Mouse (Mus musculus) neural tube, embryonic 13.5 days (tissue): ENCODE measurements around the gene Scgb1c1. TPM values are rescaled to one million over a fixed set of nuclear protein-coding genes. Genes with fewer than 3 reads are reported as not detected.

Experiments
- ATAC-seq: fragments of 200-750 bp; cut with Nextera tagmentation; 2 replicates; pipeline ENCODE4 v1.8.0; 2017; ENCODE audit warnings: low read depth, mild to moderate bottlenecking, moderate TSS enrichment, moderate library complexity
- H3K27ac ChIP-seq: fragments of 300-500 bp; sonication (generic); replicated peaks from 2 replicates; pipeline ENCODE4 v1.5.1; 2015; ENCODE audit warnings: moderate library complexity, mild to moderate bottlenecking, inconsistent platforms
- H3K27me3 ChIP-seq: fragments of 300-500 bp; sonication (generic); 2 replicates; pipeline ENCODE4 v1.6.1; 2015; ENCODE audit warnings: mild to moderate bottlenecking, inconsistent platforms
- H3K36me3 ChIP-seq: fragments of 300-500 bp; sonication (generic); 2 replicates; pipeline ENCODE4 v1.6.1; 2015; ENCODE audit warnings: mild to moderate bottlenecking, inconsistent platforms
- H3K4me1 ChIP-seq: fragments of 300-500 bp; sonication (generic); replicated peaks from 2 replicates; pipeline ENCODE4 v1.6.1; 2015; ENCODE audit warnings: inconsistent platforms
- H3K4me2 ChIP-seq: fragments of 300-500 bp; sonication (generic); 2 replicates; pipeline ENCODE4 v1.6.1; 2015; ENCODE audit warnings: inconsistent platforms, mild to moderate bottlenecking, moderate library complexity
- H3K4me3 ChIP-seq: fragments of 300-500 bp; sonication (generic); 2 replicates; pipeline ENCODE4 v1.5.1; 2015; ENCODE audit warnings: mild to moderate bottlenecking, inconsistent platforms
- H3K9ac ChIP-seq: fragments of 300-500 bp; sonication (generic); 2 replicates; pipeline ENCODE4 v1.6.1; 2015; ENCODE audit warnings: moderate library complexity, mild to moderate bottlenecking, inconsistent platforms
- H3K9me3 ChIP-seq: fragments of 300-500 bp; sonication (generic); 2 replicates; pipeline ENCODE4 v1.6.1; 2016; ENCODE audit warnings: inconsistent platforms
- WGBS: fragments of 180-500 bp; shearing (Covaris S2); methylation state at CpG from one replicate; pipeline ENCODE4 v1.1.7; 2015; 5-methylcytosine and 5-hydroxymethylcytosine counted together
- polyA plus RNA-seq: library from polyadenylated mRNA; unstranded; fragments of >200 nt; fragmentation: Nextera tagmentation; extraction: Ambion mirVana; gene quantifications from 2 replicates; pipeline ENCODE4 v1.2.1, GENCODE M21; 2015

Gene Scgb1c1
- polyA plus RNA-seq, 1 experiment from 2014 or later = not detected

DNA sequence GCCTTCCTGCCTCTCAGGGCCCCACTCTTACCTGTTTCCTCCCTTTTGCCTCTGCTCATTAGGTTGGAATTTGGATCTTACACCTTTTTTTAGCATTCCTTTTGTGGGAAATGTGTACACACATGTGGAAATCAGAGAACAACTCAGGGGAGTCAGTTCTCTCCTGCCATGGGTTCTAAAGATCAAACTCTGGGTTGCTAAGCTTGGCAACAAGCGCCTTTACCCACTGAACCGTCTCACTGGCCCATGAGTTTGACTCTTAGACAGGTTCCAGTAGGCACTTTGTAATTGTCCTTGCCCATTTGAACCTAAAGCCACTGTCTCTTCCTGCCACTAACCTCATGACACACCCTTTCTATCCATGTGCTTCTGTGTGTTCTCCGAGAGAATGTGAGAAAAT, 49.3 kb downstream of the Scgb1c1 start:
- H3K27me3 ChIP-seq = no peaks in the 10 kb centered on the region
- H3K9ac ChIP-seq = no peak overlapping the region
- ATAC-seq = no peak
- H3K27ac ChIP-seq = no peak overlapping the region
- no peaks in the 10 kb centered on the region for H3K9me3 ChIP-seq
- no peaks in the 10 kb centered on the region for H3K4me1 ChIP-seq
- 99% methylated on average over 3 of the region's 3 CpGs for WGBS
- H3K36me3 ChIP-seq = peaks cover 82% of the 10 kb centered on the region
- H3K4me2 ChIP-seq = no peak overlapping the region
- no peak overlapping the region for H3K4me3 ChIP-seq

Other genes starting within 250 kb of the Scgb1c1 start
- gene Olfr46, start 244.3 kb upstream of the Scgb1c1 start, polyA plus RNA-seq = not detected in 2 replicates
- gene Olfr61, start 216.6 kb upstream of the Scgb1c1 start, polyA plus RNA-seq = not detected in 2 replicates
- not detected in 2 replicates for gene Olfr53, start 199.1 kb upstream of the Scgb1c1 start, polyA plus RNA-seq
- 0.07 TPM in 1 of 2 replicates, not detected in the other for gene Olfr539, start 185.6 kb upstream of the Scgb1c1 start, polyA plus RNA-seq
- not detected in 2 replicates for gene Olfr45, start 163.6 kb upstream of the Scgb1c1 start, polyA plus RNA-seq
- not detected in 2 replicates for gene Olfr541, start 148.3 kb upstream of the Scgb1c1 start, polyA plus RNA-seq
- gene Cyp2e1, start 81.8 kb upstream of the Scgb1c1 start, polyA plus RNA-seq = not detected in 2 replicates
- gene Syce1, start 57.7 kb upstream of the Scgb1c1 start, polyA plus RNA-seq = 0.13 and 0.41 TPM in 2 replicates
- 21.5 and 24.8 TPM in 2 replicates for gene Zfp941, start 23.4 kb upstream of the Scgb1c1 start, polyA plus RNA-seq
- not detected in 2 replicates for gene Urah, start 10.5 kb upstream of the Scgb1c1 start, polyA plus RNA-seq
- not detected in 2 replicates for gene Odf3, start 2.3 kb downstream of the Scgb1c1 start, polyA plus RNA-seq
- gene Gm45785, start 10.8 kb downstream of the Scgb1c1 start, polyA plus RNA-seq = 1.4 TPM in 1 of 2 replicates, not detected in the other
- 99.1 and 107 TPM in 2 replicates for gene Ric8a, start 11.4 kb downstream of the Scgb1c1 start, polyA plus RNA-seq
- 42.4 and 48.1 TPM in 2 replicates for gene Bet1l, start 12.0 kb downstream of the Scgb1c1 start, polyA plus RNA-seq
- gene Psmd13, start 36.4 kb downstream of the Scgb1c1 start, polyA plus RNA-seq = 258 and 283 TPM in 2 replicates
- gene Sirt3, start 36.8 kb downstream of the Scgb1c1 start, polyA plus RNA-seq = 42.3 and 46.8 TPM in 2 replicates
- 0.91 TPM in 1 of 2 replicates, not detected in the other for gene Cox8b, start 54.9 kb downstream of the Scgb1c1 start, polyA plus RNA-seq
- 0.10 and 0.18 TPM in 2 replicates for gene Nlrp6, start 75.4 kb downstream of the Scgb1c1 start, polyA plus RNA-seq
- gene Pgghg, start 95.8 kb downstream of the Scgb1c1 start, polyA plus RNA-seq = 7.6 and 8.2 TPM in 2 replicates
- 1.4 and 2.1 TPM in 2 replicates for gene Ifitm5, start 104.7 kb downstream of the Scgb1c1 start, polyA plus RNA-seq
- not detected in 2 replicates for gene Gm45717, start 110.4 kb downstream of the Scgb1c1 start, polyA plus RNA-seq
- 271 and 311 TPM in 2 replicates for gene Ifitm2, start 110.4 kb downstream of the Scgb1c1 start, polyA plus RNA-seq
- gene Ifitm1, start 121.7 kb downstream of the Scgb1c1 start, polyA plus RNA-seq = 20.3 and 26.7 TPM in 2 replicates
- 35.9 and 40.0 TPM in 2 replicates for gene Ifitm3, start 165.2 kb downstream of the Scgb1c1 start, polyA plus RNA-seq
- 0.63 and 0.81 TPM in 2 replicates for gene Ifitm6, start 172.4 kb downstream of the Scgb1c1 start, polyA plus RNA-seq
- gene Gm17387, start 183.6 kb downstream of the Scgb1c1 start, polyA plus RNA-seq = not detected in 2 replicates
- 39.2 and 41.0 TPM in 2 replicates for gene B4galnt4, start 215.6 kb downstream of the Scgb1c1 start, polyA plus RNA-seq
- gene Pkp3, start 232.7 kb downstream of the Scgb1c1 start, polyA plus RNA-seq = 0.38 and 1.2 TPM in 2 replicates